Mouse (Mus musculus) liver, embryonic 14.5 days (tissue): ENCODE measurements around the gene Sit1.

Source experiments
- CTCF ChIP-seq: IDR thresholded peaks from 2 replicates; pipeline ENCODE4 v1.5.1; 2016; ENCODE audit warnings: antibody characterized with exemption, low read depth, control low read depth
- EP300 ChIP-seq: IDR thresholded peaks from 2 replicates; pipeline ENCODE4 v1.6.1; 2016; ENCODE audit warnings: antibody characterized with exemption, low read depth

GRCm38 (mm10) chr4:43503041-43503440 is 19.5 kb upstream of the Sit1 start:
- no peak for TF ChIP-seq CTCF
- no peak for TF ChIP-seq EP300
